Mouse (Mus musculus) ES-Bruce4 (cell line): Measurements from ENCODE around the gene Apmap. TPM values are rescaled to one million over a fixed set of nuclear protein-coding genes. Genes with fewer than 3 reads are reported as not detected.

ENCODE experiments used
- H3K27ac ChIP-seq: 2 replicates; pipeline ENCODE4 v1.5.1; 2012; ENCODE audit warnings: low read length, inconsistent platforms; ENCODE audit not compliant: insufficient read depth
- H3K27me3 ChIP-seq: 2 replicates; pipeline ENCODE4 v1.6.1; 2012; ENCODE audit warnings: mild to moderate bottlenecking, low read length, inconsistent platforms; ENCODE audit not compliant: control insufficient read depth, poor library complexity, insufficient read depth, severe bottlenecking
- H3K36me3 ChIP-seq: 2 replicates; pipeline ENCODE4 v1.6.1; 2012; ENCODE audit warnings: inconsistent platforms, mild to moderate bottlenecking, low read length, moderate library complexity; ENCODE audit not compliant: control insufficient read depth, poor library complexity, insufficient read depth, severe bottlenecking
- H3K4me1 ChIP-seq: one replicate; pipeline ENCODE4 v1.8.1; 2011; ENCODE audit warnings: low read length; ENCODE audit not compliant: control insufficient read depth, insufficient read depth
- H3K4me3 ChIP-seq: 2 replicates; pipeline ENCODE4 v1.5.1; 2011; ENCODE audit warnings: low read depth, mild to moderate bottlenecking, low read length
- H3K9ac ChIP-seq: 2 replicates; pipeline ENCODE4 v1.6.1; 2012; ENCODE audit warnings: low read depth, mild to moderate bottlenecking, inconsistent platforms; ENCODE audit not compliant: poor library complexity, severe bottlenecking
- H3K9me3 ChIP-seq: replicated peaks from 2 replicates; pipeline ENCODE4 v1.6.1; 2012; ENCODE audit warnings: mild to moderate bottlenecking, low read length, inconsistent platforms; ENCODE audit not compliant: control insufficient read depth, poor library complexity, insufficient read depth, severe bottlenecking
- CTCF ChIP-seq: IDR thresholded peaks from one replicate; pipeline ENCODE4 v1.8.1; 2011; ENCODE audit warnings: low read depth, low read length
- EP300 ChIP-seq: IDR thresholded peaks from 2 replicates; pipeline ENCODE4 v1.6.1; 2011; ENCODE audit warnings: low read depth, low read length; ENCODE audit not compliant: insufficient read depth
- POLR2A ChIP-seq: IDR thresholded peaks from one replicate; pipeline ENCODE4 v1.8.1; 2011; ENCODE audit warnings: low read length; ENCODE audit not compliant: insufficient read depth
- polyA plus RNA-seq: library from polyadenylated mRNA; stranded (reverse); fragments of >200 nt; gene quantifications from 2 replicates; pipeline ENCODE4 v1.2.4, GENCODE M21; 2011; ENCODE audit warnings: low read depth; ENCODE audit not compliant: missing spikeins, insufficient read depth, insufficient read length

Gene Apmap
- polyA plus RNA-seq, 1 experiment, result 10.0 TPM

DNA sequence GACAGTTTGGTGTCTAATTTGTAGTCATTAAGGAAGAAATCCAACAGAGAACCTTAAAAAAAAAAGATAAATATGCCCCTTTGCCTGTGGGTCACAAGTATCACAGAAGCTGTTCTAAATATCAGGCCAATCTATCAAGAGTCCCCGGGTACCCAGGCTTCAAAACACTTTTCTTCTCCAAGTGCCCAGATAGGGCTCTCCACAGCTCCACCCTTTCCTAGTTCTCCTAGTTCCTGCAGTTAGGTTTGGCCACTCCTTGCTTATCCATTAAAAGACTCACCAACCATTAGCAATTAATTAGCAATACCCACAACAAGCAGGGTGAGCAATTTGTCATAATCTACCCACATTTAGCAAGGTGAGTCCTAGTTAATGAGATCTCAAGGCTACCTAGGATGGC is 1.3 kb downstream of the Apmap start:
- H3K9me3 ChIP-seq, result no peaks in the 10 kb centered on the region
- H3K9ac ChIP-seq, result no peak overlapping the region
- H3K36me3 ChIP-seq, result no peaks in the 10 kb centered on the region
- no peaks in the 10 kb centered on the region for H3K4me1 ChIP-seq
- H3K4me3 ChIP-seq, result no peak overlapping the region
- no peak overlapping the region for H3K27ac ChIP-seq
- TF ChIP-seq POLR2A, result no peak
- TF ChIP-seq CTCF, result no peak
- no peak for TF ChIP-seq EP300
- H3K27me3 ChIP-seq, result no peaks in the 10 kb centered on the region

- TF ChIP-seq CTCF (no peak), POLR2A (no peak), EP300 (no peak)
- H3K4me3 ChIP-seq, result no peak overlapping the region
- no peaks in the 10 kb centered on the region for H3K36me3 ChIP-seq
- H3K9me3 ChIP-seq, result no peaks in the 10 kb centered on the region
- no peak overlapping the region for H3K9ac ChIP-seq
- no peak overlapping the region for H3K27ac ChIP-seq
- no peaks in the 10 kb centered on the region for H3K27me3 ChIP-seq
- no peaks in the 10 kb centered on the region for H3K4me1 ChIP-seq
These were observed 3.6 kb downstream of the Apmap start for GRCm38 (mm10) chr2:150604802-150605201.

DNA sequence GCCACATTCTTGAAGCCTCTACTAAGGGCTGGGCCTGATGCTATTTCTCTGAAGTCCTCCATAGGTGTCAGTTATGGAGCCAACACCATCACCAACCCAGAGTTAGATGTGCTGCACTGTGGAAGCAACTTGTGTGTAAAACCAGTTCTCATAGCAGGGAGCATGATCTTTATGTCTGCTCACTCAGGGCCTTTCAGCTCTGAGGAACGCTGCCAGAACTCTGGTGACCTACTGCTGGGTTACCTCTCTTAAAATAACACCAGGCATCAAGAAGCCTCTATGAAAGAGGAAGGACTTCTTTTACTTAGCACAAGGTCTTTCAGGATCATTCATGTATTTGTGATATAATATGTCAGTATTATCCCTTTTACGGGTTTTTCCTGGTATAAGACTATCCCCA is 6.2 kb downstream of the Apmap start:
- Histone ChIP-seq H3K9ac (no peak overlapping the region), H3K27me3 (no peaks in the 10 kb centered on the region), H3K36me3 (no peaks in the 10 kb centered on the region), H3K9me3 (no peaks in the 10 kb centered on the region), H3K27ac (no peak overlapping the region), H3K4me1 (no peaks in the 10 kb centered on the region), H3K4me3 (no peak overlapping the region)
- TF ChIP-seq CTCF (no peak), POLR2A (no peak), EP300 (no peak)

DNA sequence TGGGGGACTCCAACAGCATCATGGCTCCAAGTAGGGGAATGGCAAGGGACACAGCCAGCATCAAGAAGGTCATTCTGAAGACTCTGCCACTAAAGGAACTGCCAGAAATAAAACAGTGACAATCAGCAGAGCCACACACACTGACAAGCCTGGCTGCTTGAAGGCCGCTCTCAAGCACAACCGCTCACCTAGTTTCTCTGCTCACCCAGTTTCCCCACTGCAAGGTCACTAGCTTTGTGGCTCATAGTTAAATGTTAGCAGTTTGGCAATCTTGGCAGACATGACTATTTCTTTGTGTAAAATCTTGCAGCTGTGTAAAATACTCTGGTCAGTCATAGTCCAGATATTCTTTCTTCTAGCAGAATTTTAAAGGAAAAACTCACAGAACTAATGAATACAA is 8.1 kb downstream of the Apmap start:
- Histone ChIP-seq H3K4me1 (no peaks in the 10 kb centered on the region), H3K9me3 (no peaks in the 10 kb centered on the region), H3K36me3 (no peaks in the 10 kb centered on the region), H3K27me3 (no peaks in the 10 kb centered on the region), H3K9ac (no peak overlapping the region), H3K27ac (no peak overlapping the region), H3K4me3 (no peak overlapping the region)
- TF ChIP-seq CTCF (no peak), EP300 (no peak), POLR2A (no peak)

GRCm38 (mm10) chr2:150595411-150596190 is 12.8 kb downstream of the Apmap start:
- TF ChIP-seq EP300, result no peak
- no peak for TF ChIP-seq POLR2A
- no peak for TF ChIP-seq CTCF
- Histone ChIP-seq H3K36me3 (no peaks in the 10 kb centered on the region), H3K9ac (no peak overlapping the region), H3K4me1 (no peaks in the 10 kb centered on the region), H3K27me3 (no peaks in the 10 kb centered on the region), H3K4me3 (no peak overlapping the region), H3K27ac (no peak overlapping the region), H3K9me3 (no peaks in the 10 kb centered on the region)

DNA sequence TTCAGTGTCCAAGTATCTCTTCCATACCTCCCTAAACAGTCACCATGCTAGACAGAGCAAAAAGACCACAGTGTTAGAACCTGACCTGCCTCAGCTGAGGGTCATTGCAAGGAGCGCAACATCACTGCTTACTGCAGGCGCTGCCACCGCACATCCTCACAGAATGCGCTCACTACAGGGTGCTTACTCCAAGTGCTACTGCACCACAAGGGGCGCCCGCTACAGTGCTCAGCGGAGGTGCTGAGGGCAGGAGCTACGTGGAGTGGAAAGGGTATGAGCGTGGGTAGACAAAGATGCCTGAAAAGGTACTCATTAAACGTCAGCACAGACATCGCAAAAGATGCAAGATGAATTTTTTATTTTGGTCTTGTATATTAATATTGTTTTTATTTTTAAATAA is 19.3 kb downstream of the Apmap start:
- Histone ChIP-seq H3K4me3 (no peak overlapping the region), H3K4me1 (no peaks in the 10 kb centered on the region), H3K27ac (no peak overlapping the region), H3K9me3 (no peaks in the 10 kb centered on the region), H3K36me3 (peaks cover 6% of the 10 kb centered on the region; the same call in 1 of the 2 replicates), H3K27me3 (no peaks in the 10 kb centered on the region), H3K9ac (no peak overlapping the region)
- TF ChIP-seq EP300 (no peak), CTCF (peak; percentile 44)
